Mouse (Mus musculus) hindbrain, embryonic 16.5 days (tissue): ENCODE measurements at regions not wholly inside any gene's neighbourhood (a gene's known extent, or its start where the extent isn't known, plus 50 kb on each side); places are given as distances from the start of the nearest gene placed in this dataset.

Experiments
- ATAC-seq: fragments of 200-750 bp; cut with Nextera tagmentation; 2 replicates; pipeline ENCODE4 v1.8.0; 2017; ENCODE audit warnings: moderate TSS enrichment, moderate library complexity
- H3K27ac ChIP-seq: fragments of 300-500 bp; sonication (generic); 2 replicates; pipeline ENCODE4 v1.5.1; 2014; ENCODE audit warnings: low read depth, mild to moderate bottlenecking, control low read depth, low read length, moderate library complexity
- H3K27me3 ChIP-seq: fragments of 300-500 bp; sonication (generic); replicated peaks from 2 replicates; pipeline ENCODE4 v1.6.1; 2014; ENCODE audit warnings: low read length; ENCODE audit not compliant: control insufficient read depth, insufficient read depth
- H3K36me3 ChIP-seq: fragments of 300-500 bp; sonication (generic); 2 replicates; pipeline ENCODE4 v1.6.1; 2014; ENCODE audit warnings: mild to moderate bottlenecking, low read length, moderate library complexity, mixed read lengths; ENCODE audit not compliant: control insufficient read depth, insufficient read depth
- H3K4me1 ChIP-seq: fragments of 300-500 bp; sonication (generic); 2 replicates; pipeline ENCODE4 v1.6.1; 2014; ENCODE audit warnings: low read depth, low read length; ENCODE audit not compliant: control insufficient read depth, insufficient read depth
- H3K4me2 ChIP-seq: fragments of 300-500 bp; sonication (generic); 2 replicates; pipeline ENCODE4 v1.6.1; 2014; ENCODE audit warnings: mild to moderate bottlenecking, low read length, control low read depth, moderate library complexity
- H3K4me3 ChIP-seq: fragments of 300-500 bp; sonication (generic); 2 replicates; pipeline ENCODE4 v1.5.1; 2014; ENCODE audit warnings: mild to moderate bottlenecking, low read length, control low read depth, moderate library complexity
- H3K9ac ChIP-seq: fragments of 300-500 bp; sonication (generic); 2 replicates; pipeline ENCODE4 v1.6.1; 2014; ENCODE audit warnings: low read depth, mild to moderate bottlenecking, control low read depth, low read length, moderate library complexity
- H3K9me3 ChIP-seq: fragments of 300-500 bp; sonication (generic); 2 replicates; pipeline ENCODE4 v1.6.1; 2014; ENCODE audit warnings: mild to moderate bottlenecking, low read length, moderate library complexity; ENCODE audit not compliant: control insufficient read depth
- WGBS: fragments of 180-500 bp; shearing (Covaris S2); extraction: QIAGEN DNeasy Blood & Tissue Kit; methylation state at CpG from one replicate; pipeline ENCODE4 v1.1.7; 2014; 5-methylcytosine and 5-hydroxymethylcytosine counted together

DNA sequence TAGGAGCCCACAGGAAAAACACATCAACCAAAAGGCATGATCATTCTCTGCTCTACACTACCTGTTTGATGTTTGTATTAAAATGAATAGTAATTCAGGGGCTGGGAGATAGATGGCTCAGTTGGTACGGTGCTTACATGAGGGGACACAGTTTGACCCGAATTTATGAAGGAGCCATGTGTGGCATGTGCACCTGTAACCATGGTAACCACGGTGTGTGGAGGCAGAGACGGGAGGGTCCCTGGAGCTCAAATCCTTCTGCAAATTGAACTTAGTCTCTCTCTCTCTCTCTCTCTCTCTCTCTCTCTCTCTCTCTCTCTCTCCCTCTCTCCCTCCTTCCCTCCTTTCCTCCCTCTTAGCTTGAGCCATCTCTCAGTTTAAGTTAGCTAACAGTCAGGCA, 139.1 kb upstream of the Mdm1 start:
- H3K27me3 ChIP-seq, result no peaks in the 10 kb centered on the region
- no peak overlapping the region for H3K27ac ChIP-seq
- 83% methylated on average over 4 of the region's 4 CpGs for WGBS
- no peak overlapping the region for H3K4me3 ChIP-seq
- peaks cover 6% of the 10 kb centered on the region; the same call in 1 of the 2 replicates for H3K4me1 ChIP-seq
- H3K36me3 ChIP-seq, result no peaks in the 10 kb centered on the region
- H3K4me2 ChIP-seq, result no peak overlapping the region
- H3K9ac ChIP-seq, result no peak overlapping the region
- no peak for ATAC-seq
- no peaks in the 10 kb centered on the region for H3K9me3 ChIP-seq

DNA sequence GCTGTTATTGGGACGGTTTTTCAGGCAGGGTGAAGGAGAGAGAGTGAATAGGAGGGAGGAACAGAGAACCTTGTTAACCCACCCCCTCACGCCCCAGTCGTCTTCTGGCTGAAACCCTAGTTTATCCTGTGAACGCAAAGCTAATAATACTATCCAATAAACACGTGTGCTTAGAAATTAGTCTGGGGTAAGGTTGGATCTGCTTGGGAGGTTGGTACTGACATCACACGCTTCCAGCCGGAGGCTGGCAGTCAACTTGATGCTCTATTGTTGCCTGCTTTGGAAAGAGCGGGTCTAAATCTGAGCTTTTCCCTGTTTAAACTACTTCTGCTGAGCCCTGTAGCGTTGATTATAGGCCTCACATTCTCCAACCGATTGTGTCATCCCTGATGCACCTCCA, 138.4 kb upstream of the Mdm1 start:
- Histone ChIP-seq H3K27me3 (no peaks in the 10 kb centered on the region), H3K4me1 (peaks cover 6% of the 10 kb centered on the region; the same call in 1 of the 2 replicates), H3K9me3 (no peaks in the 10 kb centered on the region), H3K9ac (no peak overlapping the region), H3K27ac (no peak overlapping the region), H3K4me3 (no peak overlapping the region), H3K4me2 (no peak overlapping the region), H3K36me3 (no peaks in the 10 kb centered on the region)
- no peak for ATAC-seq
- 87% methylated on average over 10 of the region's 10 CpGs for WGBS

- no peak overlapping the region for H3K27ac ChIP-seq
- H3K27me3 ChIP-seq, result no peaks in the 10 kb centered on the region
- H3K36me3 ChIP-seq, result no peaks in the 10 kb centered on the region
- no peak overlapping the region for H3K4me3 ChIP-seq
- WGBS, result 30% methylated on average over 16 of the region's 16 CpGs
- no peak overlapping the region for H3K4me2 ChIP-seq
- peaks cover 6% of the 10 kb centered on the region; the same call in 1 of the 2 replicates for H3K4me1 ChIP-seq
- no peaks in the 10 kb centered on the region for H3K9me3 ChIP-seq
- no peak for ATAC-seq
- H3K9ac ChIP-seq, result no peak overlapping the region
Measured at GRCm38 (mm10) chr10:118003739-118004361, 137.8 kb upstream of the Mdm1 start.

DNA sequence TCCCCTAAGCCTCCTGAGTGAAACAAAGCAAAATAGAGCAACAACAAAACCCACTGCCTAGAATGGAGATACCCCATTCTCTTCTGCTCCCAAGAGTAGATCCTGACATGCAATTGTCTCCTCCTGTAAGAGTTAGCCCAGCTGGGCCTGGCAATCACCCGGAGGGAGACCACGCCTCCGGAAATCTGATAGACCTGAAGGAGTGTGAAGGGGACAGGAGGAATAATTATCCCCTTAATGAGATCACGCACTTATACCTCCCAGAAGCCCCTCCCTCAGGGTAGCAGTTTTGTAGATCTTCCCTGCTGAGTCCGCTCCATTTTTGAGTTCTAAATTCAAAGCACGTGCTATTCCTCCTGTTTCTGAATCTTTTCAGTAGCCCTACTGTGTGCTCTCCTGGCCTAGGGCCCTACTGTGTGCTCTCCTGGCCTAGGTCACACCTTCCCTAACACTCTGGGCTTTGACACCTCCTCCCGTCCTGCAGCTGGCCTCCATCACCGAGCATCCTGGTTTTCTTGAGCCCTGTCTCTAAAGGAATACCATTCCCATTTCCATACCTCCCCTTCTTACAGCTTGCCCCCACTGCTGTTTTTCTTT, 137.2 kb upstream of the Mdm1 start:
- Histone ChIP-seq H3K4me2 (no peak overlapping the region), H3K9ac (no peak overlapping the region), H3K4me1 (peaks cover 6% of the 10 kb centered on the region; the same call in 1 of the 2 replicates), H3K4me3 (no peak overlapping the region), H3K9me3 (peaks cover 1% of the 10 kb centered on the region), H3K27me3 (no peaks in the 10 kb centered on the region), H3K27ac (no peak overlapping the region), H3K36me3 (no peaks in the 10 kb centered on the region)
- WGBS, result 55% methylated on average over 8 of the region's 8 CpGs
- ATAC-seq, result no peak

GRCm38 (mm10) chr10:118006827-118007550, 134.6 kb upstream of the Mdm1 start:
- Histone ChIP-seq H3K4me3 (no peak overlapping the region), H3K4me1 (peaks cover 6% of the 10 kb centered on the region; the same call in 1 of the 2 replicates), H3K9me3 (peaks cover 8% of the 10 kb centered on the region), H3K4me2 (no peak overlapping the region), H3K27me3 (no peaks in the 10 kb centered on the region), H3K36me3 (no peaks in the 10 kb centered on the region), H3K27ac (no peak overlapping the region), H3K9ac (no peak overlapping the region)
- 79% methylated on average over 14 of the region's 14 CpGs for WGBS
- no peak for ATAC-seq

DNA sequence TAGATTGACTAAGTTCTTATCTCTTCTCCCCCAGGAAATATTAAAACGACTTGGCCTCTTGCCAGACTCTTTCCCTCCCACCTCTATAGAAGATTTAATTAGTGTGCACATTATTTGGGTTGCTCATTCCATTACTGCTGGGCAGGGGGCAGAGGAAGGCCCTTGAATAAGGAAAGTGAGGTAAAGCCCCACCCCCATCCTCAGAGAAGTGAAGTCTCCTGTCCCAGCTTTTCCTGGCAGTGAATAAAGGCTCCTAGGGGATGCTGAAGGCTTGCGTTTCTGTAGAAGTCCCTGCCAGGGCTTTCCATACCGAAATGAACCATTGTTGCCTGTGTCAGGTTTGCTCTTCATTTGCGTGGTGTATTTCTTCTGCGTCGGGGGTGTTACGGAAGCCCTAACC, 133.8 kb upstream of the Mdm1 start:
- Histone ChIP-seq H3K9ac (no peak overlapping the region), H3K4me2 (no peak overlapping the region), H3K36me3 (no peaks in the 10 kb centered on the region), H3K4me3 (no peak overlapping the region), H3K9me3 (peaks cover 8% of the 10 kb centered on the region), H3K27me3 (no peaks in the 10 kb centered on the region), H3K4me1 (peaks cover 6% of the 10 kb centered on the region; the same call in 1 of the 2 replicates), H3K27ac (no peak overlapping the region)
- no peak for ATAC-seq
- 63% methylated on average over 7 of the region's 7 CpGs for WGBS

GRCm38 (mm10) chr10:118011687-118012567, 129.7 kb upstream of the Mdm1 start:
- Histone ChIP-seq H3K4me2 (no peak overlapping the region), H3K36me3 (no peaks in the 10 kb centered on the region), H3K27me3 (no peaks in the 10 kb centered on the region), H3K27ac (no peak overlapping the region), H3K9ac (no peak overlapping the region), H3K4me1 (no peaks in the 10 kb centered on the region), H3K9me3 (peaks cover 8% of the 10 kb centered on the region), H3K4me3 (no peak overlapping the region)
- no peak for ATAC-seq
- WGBS, result 84% methylated on average over 10 of the region's 10 CpGs

DNA sequence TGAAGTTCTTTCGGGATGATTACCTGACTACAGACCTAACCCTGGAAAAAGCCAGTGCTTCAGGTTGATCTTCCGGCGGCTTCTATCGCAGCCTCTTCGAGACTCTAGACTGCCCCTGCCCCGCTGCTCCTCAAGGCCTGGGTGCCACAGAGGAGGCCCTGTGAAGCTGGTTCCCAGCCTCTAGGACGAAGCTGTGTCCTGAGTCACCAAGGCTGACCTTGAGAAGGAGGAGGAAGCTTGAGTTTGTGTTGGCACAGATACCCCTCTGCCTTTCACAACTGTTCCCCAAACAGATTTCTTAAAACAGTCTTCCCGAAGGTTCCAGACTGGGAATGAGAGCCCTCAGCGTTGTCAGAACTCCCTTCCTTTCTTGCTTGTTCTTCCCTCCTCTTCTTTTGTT, 112.8 kb upstream of the Mdm1 start:
- no peak overlapping the region for H3K27ac ChIP-seq
- no peak for ATAC-seq
- H3K4me2 ChIP-seq, result no peak overlapping the region
- H3K36me3 ChIP-seq, result no peaks in the 10 kb centered on the region
- WGBS, result 76% methylated on average over 9 of the region's 9 CpGs
- no peaks in the 10 kb centered on the region for H3K27me3 ChIP-seq
- H3K9ac ChIP-seq, result no peak overlapping the region
- no peaks in the 10 kb centered on the region for H3K4me1 ChIP-seq
- no peak overlapping the region for H3K4me3 ChIP-seq
- H3K9me3 ChIP-seq, result no peaks in the 10 kb centered on the region

DNA sequence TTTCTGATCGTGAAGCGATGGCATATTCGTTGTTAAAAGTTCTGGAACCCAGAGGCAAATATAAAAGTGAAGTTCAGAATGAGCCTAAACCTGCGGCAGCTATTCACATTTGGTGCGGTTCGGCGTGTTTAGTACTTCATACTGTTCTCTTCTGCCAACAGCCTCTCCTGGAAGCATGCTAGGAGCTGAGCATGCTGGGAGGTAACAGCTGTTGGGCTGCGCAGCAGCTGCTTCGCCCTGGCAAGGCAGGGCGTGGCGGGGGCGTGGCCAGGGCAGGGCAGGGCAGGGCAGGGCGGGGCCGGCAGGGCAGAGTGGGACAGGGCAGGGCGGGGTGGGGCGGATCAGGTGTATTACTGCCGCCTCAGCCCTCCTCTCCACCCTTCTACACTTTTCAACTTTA, 107.2 kb upstream of the Mdm1 start:
- WGBS, result 83% methylated on average over 17 of the region's 17 CpGs
- H3K36me3 ChIP-seq, result no peaks in the 10 kb centered on the region
- H3K27me3 ChIP-seq, result no peaks in the 10 kb centered on the region
- H3K9me3 ChIP-seq, result no peaks in the 10 kb centered on the region
- no peak overlapping the region for H3K27ac ChIP-seq
- no peaks in the 10 kb centered on the region for H3K4me1 ChIP-seq
- no peak overlapping the region for H3K4me2 ChIP-seq
- ATAC-seq, result no peak
- H3K9ac ChIP-seq, result no peak overlapping the region
- H3K4me3 ChIP-seq, result no peak overlapping the region
